Mouse (Mus musculus): ENCODE data around the gene Lrrc73. TPM values are rescaled to one million over a fixed set of nuclear protein-coding genes. Genes with fewer than 3 reads are reported as not detected.
A peak's percentile ranks its signal among the peaks of the same experiment; 100 is the strongest.

Gene Lrrc73
- total RNA-seq, 2 experiments from 2014 or later: 6.0 to 7.9 TPM

- DNase-seq (ENCODE audit: low spot score in 2 of 2): no peak
These were observed 31.3 kb downstream of the Lrrc73 start for GRCm38 (mm10) chr17:46284653-46285052.

- DNase-seq (ENCODE audit: low spot score in 2 of 2): no peak
These were observed 32.1 kb downstream of the Lrrc73 start for GRCm38 (mm10) chr17:46285407-46285806.

DNA sequence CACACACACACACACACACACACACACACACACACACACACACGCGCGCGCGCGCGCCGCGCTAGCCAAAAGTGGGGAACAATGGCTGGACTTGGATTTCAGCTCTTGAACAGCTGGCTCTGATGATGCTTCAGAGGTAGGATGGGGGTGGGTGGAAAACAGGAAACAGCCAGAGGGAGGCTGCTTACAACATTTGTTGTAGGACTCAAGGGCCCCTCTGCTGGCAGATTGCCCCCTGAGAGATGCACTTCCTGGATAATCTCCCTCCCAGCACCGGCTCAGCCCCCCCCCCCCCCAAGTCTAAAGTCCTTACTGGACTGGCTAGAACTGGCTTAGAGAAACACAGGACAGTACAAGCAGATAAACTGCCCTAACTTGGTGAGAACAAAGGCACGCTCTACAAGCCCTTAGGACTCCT is 34.4 kb downstream of the Lrrc73 start:
- no peak for DNase-seq (ENCODE audit: low spot score in 2 of 2)

DNA sequence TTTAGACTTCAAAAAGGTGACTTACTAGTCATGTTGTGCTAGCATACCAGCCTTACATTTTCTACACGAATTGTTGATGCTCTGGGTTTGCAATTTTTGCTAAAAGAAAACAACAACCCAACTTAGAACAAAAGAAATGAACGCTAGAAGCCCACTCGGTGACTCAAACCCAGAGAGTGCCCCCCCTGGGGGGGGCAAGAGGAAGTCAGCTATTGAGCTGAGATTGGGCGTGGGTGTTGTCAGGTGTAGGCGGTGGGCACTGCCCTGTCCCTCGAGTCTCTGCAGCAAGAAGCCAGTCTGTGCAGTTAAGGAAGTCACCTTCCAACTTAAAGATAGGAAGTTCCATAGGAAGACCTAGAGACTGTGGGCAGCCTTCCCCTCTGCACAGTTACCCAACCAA is 43.3 kb downstream of the Lrrc73 start:
- no peak for DNase-seq (ENCODE audit: low spot score in 2 of 2)

DNA sequence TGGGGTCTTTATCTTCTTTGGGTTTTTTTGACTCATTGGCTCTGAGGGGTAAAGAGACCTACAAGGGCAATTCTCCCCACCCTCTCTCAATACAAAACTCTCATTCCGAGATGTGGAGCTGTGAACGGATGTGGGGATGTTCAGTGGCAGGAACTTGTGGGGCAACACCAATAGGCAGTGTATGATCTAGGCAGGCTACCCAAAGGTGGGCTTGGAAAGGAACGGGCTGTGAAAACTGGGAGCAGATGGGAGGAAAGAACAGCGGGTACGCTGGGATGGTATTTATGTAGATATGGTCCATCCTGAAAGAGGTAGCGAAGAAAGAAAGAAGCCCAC is 43.7 kb downstream of the Lrrc73 start:
- no peak for DNase-seq (ENCODE audit: low spot score in 2 of 2)

DNA sequence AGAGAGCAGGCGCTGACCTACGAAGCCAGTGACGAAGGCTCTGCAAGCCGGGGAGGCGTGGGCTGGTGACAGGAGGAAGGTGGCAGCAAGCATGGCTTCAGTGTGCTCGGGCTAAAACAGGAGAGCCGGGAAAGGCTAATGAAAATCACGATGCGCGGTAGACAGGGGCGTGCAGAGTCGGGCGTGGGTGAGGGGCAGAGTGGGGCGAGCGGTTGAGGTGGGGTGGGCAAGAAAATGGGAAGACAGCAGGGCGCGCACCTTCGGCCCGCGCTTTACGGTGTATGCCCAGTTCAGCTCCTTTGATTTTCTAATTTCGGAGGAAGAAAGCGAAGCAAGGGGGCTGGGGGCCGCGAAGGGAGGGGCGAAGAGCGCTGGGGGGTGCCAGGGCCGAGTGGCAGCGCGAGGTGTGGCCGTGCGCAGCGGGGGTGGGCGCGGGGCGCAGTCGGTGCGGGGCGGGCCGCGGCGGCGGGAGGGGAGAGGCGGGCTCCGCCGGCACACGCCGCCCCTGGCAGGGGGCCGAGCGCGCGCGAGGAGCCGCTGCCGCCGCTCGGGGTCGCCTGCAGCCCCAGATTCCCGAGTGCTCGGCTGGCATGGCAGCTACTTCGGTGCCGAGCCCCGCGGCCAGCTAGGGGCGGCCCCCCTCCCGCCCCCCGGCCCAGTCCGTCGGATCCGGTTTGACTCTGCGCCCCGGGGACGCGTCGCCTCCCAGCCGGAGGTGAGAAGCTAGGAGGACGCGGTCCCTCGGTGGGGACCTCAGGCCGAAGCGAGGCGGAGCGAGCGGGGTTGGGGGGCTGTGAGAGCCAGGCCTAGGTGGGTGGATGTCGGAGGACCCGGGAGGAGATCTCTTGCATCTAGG is 44.3 kb downstream of the Lrrc73 start, which contains the start of gene Dlk2:
TSS of gene Dlk2 (plus strand) at position 58 of the 856 bp plus-strand sequence.
- DNase-seq (ENCODE audit: low spot score in 2 of 2): no peak

DNA sequence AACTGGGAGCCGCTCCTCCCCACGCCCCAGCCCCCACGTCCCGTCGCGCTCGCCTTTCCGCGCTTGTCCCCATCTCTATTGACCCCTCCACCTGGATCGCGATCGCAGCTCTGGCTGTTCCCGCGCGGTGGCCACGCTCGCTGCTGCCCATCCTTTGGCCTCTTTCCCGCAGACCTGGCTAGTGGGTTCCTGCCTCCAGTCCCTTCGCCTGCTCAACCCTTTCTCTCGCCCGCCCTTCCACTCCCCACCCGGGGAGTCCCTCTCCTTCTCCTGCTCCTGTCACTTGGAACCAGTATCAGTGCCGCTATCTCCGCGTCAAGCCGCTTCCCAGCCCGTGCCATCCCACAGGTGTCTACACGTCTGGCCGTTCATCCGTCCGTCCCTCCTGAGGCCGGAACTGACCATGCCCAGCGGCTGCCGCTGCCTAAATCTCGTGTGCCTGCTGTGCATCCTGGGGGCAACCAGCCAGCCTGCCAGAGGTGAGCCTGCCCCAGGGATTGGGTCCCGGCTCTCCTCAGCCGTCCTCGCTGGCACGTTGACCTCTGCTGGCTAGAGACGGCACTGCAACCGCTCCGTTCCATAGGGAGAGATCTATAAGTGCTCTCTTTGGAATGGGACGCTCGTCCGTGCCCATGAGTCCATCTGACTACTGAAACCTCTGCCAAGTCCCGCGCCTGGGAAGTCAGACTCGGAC is 45.0 kb downstream of the Lrrc73 start:
- peak; percentile 85 for DNase-seq (ENCODE audit: low spot score in 2 of 2)

- DNase-seq (ENCODE audit: low spot score in 2 of 2): no peak
These were observed 48.6 kb downstream of the Lrrc73 start for GRCm38 (mm10) chr17:46301892-46302291.

- DNase-seq (ENCODE audit: low spot score in 2 of 2): peak in 1 of 2 experiments; percentile 18
These were observed 50.9 kb downstream of the Lrrc73 start for GRCm38 (mm10) chr17:46304184-46304583.

Small RNA genes within 50 kb of the gene (microRNA-seq; reads per million reads assigned to microRNA genes)
- gene Mir693 (ENCODE audit: borderline number of aligned reads in 2 of 2): 0 to 1.2 reads per million in 2 experiments

Other genes starting within 250 kb of the Lrrc73 start
- 100 to 1,000 TPM; 416 to 698 TPM for gene Vegfa, start 221.2 kb upstream of the Lrrc73 start, total RNA-seq (2021)
- 100 to 1,000 TPM in 1 of 2 experiments, 10 to 100 TPM in 1; 99.5 to 100 TPM for gene Mrps18a, start 142.5 kb upstream of the Lrrc73 start, total RNA-seq (2021)
- 10 to 100 TPM in 1 of 2 experiments, 1 to 10 TPM in 1; 8.5 to 12.2 TPM for gene Rsph9, start 109.3 kb upstream of the Lrrc73 start, total RNA-seq (2021)
- 10 to 100 TPM; 11.9 to 13.3 TPM for gene Mad2l1bp, start 100.0 kb upstream of the Lrrc73 start, total RNA-seq (2021)
- gene Gtpbp2, start 92.5 kb upstream of the Lrrc73 start, total RNA-seq (2021): 10 to 100 TPM; 75.8 to 79.5 TPM
- gene Polh, start 50.9 kb upstream of the Lrrc73 start, total RNA-seq (2021): 10 to 100 TPM; 20.4 to 45.3 TPM
- 10 to 100 TPM; 45.7 to 85.4 TPM for gene Xpo5, start 50.7 kb upstream of the Lrrc73 start, total RNA-seq (2021)
- gene Polr1c, start 5.5 kb upstream of the Lrrc73 start, total RNA-seq (2021): 100 to 1,000 TPM in 1 of 2 experiments, 10 to 100 TPM in 1; 68.6 to 122 TPM
- gene Yipf3, start 5.5 kb upstream of the Lrrc73 start, total RNA-seq (2021): 100 to 1,000 TPM; 121 to 185 TPM
- gene Tjap1, start 29.5 kb downstream of the Lrrc73 start, total RNA-seq (2021): 10 to 100 TPM; 41.5 to 52.9 TPM
- under 1 TPM in 1 of 2 experiments, not detected in 1; 0.23 TPM for gene Dlk2, start 43.9 kb downstream of the Lrrc73 start, total RNA-seq (2021)
- 1 to 10 TPM; 6.8 to 7.0 TPM for gene Abcc10, start 74.8 kb downstream of the Lrrc73 start, total RNA-seq (2021)
- gene Zfp318, start 130.2 kb downstream of the Lrrc73 start, total RNA-seq (2021): 10 to 100 TPM; 18.9 to 25.9 TPM
- under 1 TPM; 0.32 to 0.63 TPM for gene Crip3, start 175.4 kb downstream of the Lrrc73 start, total RNA-seq (2021)
- not detected for gene Slc22a7, start 184.9 kb downstream of the Lrrc73 start, total RNA-seq (2021)
- gene Ttbk1, start 234.1 kb downstream of the Lrrc73 start, total RNA-seq (2021): 1 to 10 TPM in 1 of 2 experiments, under 1 TPM in 1; 0.96 to 1.0 TPM
- gene Dnph1, start 243.2 kb downstream of the Lrrc73 start, total RNA-seq (2021): 1 to 10 TPM; 3.2 to 6.0 TPM